Mouse (Mus musculus): ENCODE data around the gene Ppara. TPM values are rescaled to one million over a fixed set of nuclear protein-coding genes. Genes with fewer than 3 reads are reported as not detected.

Gene Ppara
- total and polyA plus RNA-seq, 2 experiments from 2014 or later = 11.6 to 33.4 TPM

GRCm38 (mm10) chr15:85822011-85822359 is 87.2 kb downstream of the Ppara start:
- H3K27ac ChIP-seq (ENCODE audit: low read depth) = no peak overlapping the region
- peaks cover 14% of the 10 kb centered on the region; the same call in 1 of the 2 replicates for H3K27me3 ChIP-seq (ENCODE audit: control insufficient read depth, insufficient read depth, low read length)
- DNase-seq (ENCODE audit: low spot score) (no peak), ATAC-seq (ENCODE audit: insufficient read depth, low read depth) (peak; percentile 64)
- peak overlapping the region; percentile 93 for H3K4me2 ChIP-seq (ENCODE audit: low read depth, low read length)
- peaks cover 13% of the 10 kb centered on the region for H3K9me3 ChIP-seq (replicated peaks; ENCODE audit: control insufficient read depth, low read length)
- 21% methylated on average over 4 of the region's 4 CpGs for WGBS
- peaks cover 13% of the 10 kb centered on the region; the same call in 1 of the 2 replicates for H3K4me1 ChIP-seq (ENCODE audit: control insufficient read depth, insufficient read depth)
- no peaks in the 10 kb centered on the region for H3K36me3 ChIP-seq (replicated peaks; ENCODE audit: control insufficient read depth, insufficient read depth, low read length)
- TF ChIP-seq CTCF (IDR thresholded peaks at IDR 0.05; ENCODE audit: low read depth) = peak; percentile 19; the same call in 1 of the 2 replicates
- TF ChIP-seq EP300 (IDR thresholded peaks at IDR 0.05; ENCODE audit: low read depth) = no peak
- H3K4me3 ChIP-seq (ENCODE audit: low read depth, low read length) = peak overlapping the region; percentile 51
- H3K9ac ChIP-seq (replicated peaks; ENCODE audit: low read depth, low read length) = peak overlapping the region; percentile 70

- 0 out of 2 replicates have a peak, but pooled peaks cover 7% of the 10 kb centered on the region for H3K4me1 ChIP-seq (ENCODE audit: control insufficient read depth, insufficient read depth)
- DNase-seq (ENCODE audit: low spot score) = no peak
- ATAC-seq (ENCODE audit: insufficient read depth, low read depth) = no peak
Measured at GRCm38 (mm10) chr15:85826676-85827075, 91.9 kb downstream of the Ppara start.

GRCm38 (mm10) chr15:85828071-85828470 is 93.3 kb downstream of the Ppara start:
- DNase-seq (ENCODE audit: low spot score) (no peak), ATAC-seq (ENCODE audit: insufficient read depth, low read depth) (no peak)
- no peak overlapping the region for H3K4me3 ChIP-seq (ENCODE audit: low read depth, low read length)
- H3K27ac ChIP-seq (ENCODE audit: low read depth) = no peak overlapping the region
- H3K4me2 ChIP-seq (ENCODE audit: low read depth, low read length) = no peak overlapping the region
- no peaks in the 10 kb centered on the region for H3K36me3 ChIP-seq (replicated peaks; ENCODE audit: control insufficient read depth, insufficient read depth, low read length)
- H3K9me3 ChIP-seq (replicated peaks; ENCODE audit: control insufficient read depth, low read length) = no peaks in the 10 kb centered on the region
- 79% methylated on average over 4 of the region's 4 CpGs for WGBS
- TF ChIP-seq EP300 (IDR thresholded peaks at IDR 0.05; ENCODE audit: low read depth) = no peak
- no peak for TF ChIP-seq CTCF (IDR thresholded peaks at IDR 0.05; ENCODE audit: low read depth)
- H3K4me1 ChIP-seq (ENCODE audit: control insufficient read depth, insufficient read depth) = no peaks in the 10 kb centered on the region
- H3K9ac ChIP-seq (replicated peaks; ENCODE audit: low read depth, low read length) = no peak overlapping the region
- no peaks in the 10 kb centered on the region for H3K27me3 ChIP-seq (ENCODE audit: control insufficient read depth, insufficient read depth, low read length)

More at GRCm38 (mm10) chr15:85826676-85827075, 91.9 kb downstream of the Ppara start:
- Histone ChIP-seq H3K36me3 (replicated peaks; ENCODE audit: control insufficient read depth, insufficient read depth, low read length) (no peaks in the 10 kb centered on the region), H3K4me3 (ENCODE audit: low read depth, low read length) (no peak overlapping the region), H3K27me3 (ENCODE audit: control insufficient read depth, insufficient read depth, low read length) (no peaks in the 10 kb centered on the region), H3K4me2 (ENCODE audit: low read depth, low read length) (no peak overlapping the region), H3K9me3 (replicated peaks; ENCODE audit: control insufficient read depth, low read length) (no peaks in the 10 kb centered on the region), H3K9ac (replicated peaks; ENCODE audit: low read depth, low read length) (no peak overlapping the region), H3K27ac (ENCODE audit: low read depth) (no peak overlapping the region)
- TF ChIP-seq EP300 (IDR thresholded peaks at IDR 0.05; ENCODE audit: low read depth) (no peak), CTCF (IDR thresholded peaks at IDR 0.05; ENCODE audit: low read depth) (no peak)
- 37% methylated on average over 5 of the region's 5 CpGs for WGBS

GRCm38 (mm10) chr15:85829470-85829869 is 94.7 kb downstream of the Ppara start:
- no peaks in the 10 kb centered on the region for H3K9me3 ChIP-seq (replicated peaks; ENCODE audit: control insufficient read depth, low read length)

GRCm38 (mm10) chr15:85831954-85832590 is 97.3 kb downstream of the Ppara start, which contains the start of gene Ttc38:
Gene Ttc38 (plus strand): TSS chr15:85832306.
- Histone ChIP-seq H3K27ac (ENCODE audit: low read depth) (peak within 1 kb of the TSS; percentile 11), H3K4me2 (ENCODE audit: low read depth, low read length) (peak within 1 kb of the TSS; percentile 67)

More at GRCm38 (mm10) chr15:85829470-85829869, 94.7 kb downstream of the Ppara start:
- Histone ChIP-seq H3K36me3 (replicated peaks; ENCODE audit: control insufficient read depth, insufficient read depth, low read length) (no peaks in the 10 kb centered on the region), H3K4me1 (ENCODE audit: control insufficient read depth, insufficient read depth) (no peaks in the 10 kb centered on the region), H3K27ac (ENCODE audit: low read depth) (no peak overlapping the region), H3K4me2 (ENCODE audit: low read depth, low read length) (no peak overlapping the region), H3K9ac (replicated peaks; ENCODE audit: low read depth, low read length) (no peak overlapping the region), H3K27me3 (ENCODE audit: control insufficient read depth, insufficient read depth, low read length) (no peaks in the 10 kb centered on the region), H3K4me3 (ENCODE audit: low read depth, low read length) (no peak overlapping the region)
- ATAC-seq (ENCODE audit: insufficient read depth, low read depth) = no peak
- DNase-seq (ENCODE audit: low spot score) = no peak
- 70% methylated on average over 5 of the region's 5 CpGs for WGBS
- TF ChIP-seq EP300 (IDR thresholded peaks at IDR 0.05; ENCODE audit: low read depth) (no peak), CTCF (IDR thresholded peaks at IDR 0.05; ENCODE audit: low read depth) (no peak)

More at GRCm38 (mm10) chr15:85831954-85832590, 97.3 kb downstream of the Ppara start, which contains the start of gene Ttc38:
- DNase-seq (ENCODE audit: low spot score) = peak; percentile 51
- peak; percentile 88 for ATAC-seq (ENCODE audit: insufficient read depth, low read depth)
- Histone ChIP-seq H3K4me3 (ENCODE audit: low read depth, low read length) (peak within 1 kb of the TSS; percentile 53), H3K4me1 (ENCODE audit: control insufficient read depth, insufficient read depth) (no peaks in the 10 kb centered on the region), H3K27me3 (ENCODE audit: control insufficient read depth, insufficient read depth, low read length) (no peaks in the 10 kb centered on the region), H3K9me3 (replicated peaks; ENCODE audit: control insufficient read depth, low read length) (no peaks in the 10 kb centered on the region), H3K36me3 (replicated peaks; ENCODE audit: control insufficient read depth, insufficient read depth, low read length) (no peaks in the 10 kb centered on the region), H3K9ac (replicated peaks; ENCODE audit: low read depth, low read length) (peak within 1 kb of the TSS; percentile 41)
- 2% methylated on average over 27 of the region's 27 CpGs for WGBS
- TF ChIP-seq EP300 (IDR thresholded peaks at IDR 0.05; ENCODE audit: low read depth) (no peak), CTCF (IDR thresholded peaks at IDR 0.05; ENCODE audit: low read depth) (no peak)

Data from heart, postnatal 0 days (tissue).